Mouse (Mus musculus): ENCODE results near the gene Rnf227.

DNA sequence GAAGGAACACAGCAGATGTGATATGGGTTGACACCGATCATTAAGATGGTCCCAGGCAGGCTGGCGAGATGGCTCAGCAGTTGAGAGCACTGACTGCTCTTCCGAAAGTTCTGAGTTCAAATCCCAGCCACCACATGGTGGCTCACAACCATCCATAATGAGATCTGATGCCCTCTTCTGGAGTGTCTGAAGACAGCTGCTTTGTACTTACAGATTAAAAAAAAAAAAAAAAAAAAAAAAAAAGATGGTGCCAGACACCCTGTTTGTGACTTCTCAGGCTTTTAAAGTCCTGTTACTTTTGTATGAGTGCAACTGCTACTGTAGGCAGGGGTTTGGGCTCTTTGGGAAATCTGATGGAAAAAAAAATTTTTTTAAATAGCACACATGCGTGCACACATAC is 48.4 kb downstream of the Rnf227 start:
- no peak for TF ChIP-seq POLR2A (IDR thresholded peaks at IDR 0.05; ENCODE audit: insufficient read depth, low read depth, low read length)
- no peak for TF ChIP-seq CTCF (IDR thresholded peaks at IDR 0.05; ENCODE audit: insufficient read depth, low read depth, low read length)

All from olfactory bulb, adult 2 months (tissue).